ENCODE assay signal across 25 mouse cellular contexts in genomic region chrX:38771453-38771852, GRCm38 (mm10). TPM values are rescaled to one million over a fixed set of nuclear protein-coding genes. Genes with fewer than 3 reads are reported as not detected.
DNase-seq lines count a peak whose midpoint lies in the region; ATAC-seq lines count a peak whose summit lies in the region.
"Had no signal": no experiment of that assay in that cellular context is flagged by ENCODE, and none has a peak within 500 bp of the region (broad histone marks: within the 10 kb centered on the region; RNA-seq: fewer than 3 reads in every experiment).

No protein-coding gene starts in this region.

- WGBS in forebrain, embryonic 15.5 days, result 83% methylated on average over 2 of the region's 2 CpGs
- WGBS in forebrain, embryonic 12.5 days, result 69% methylated on average over 2 of the region's 2 CpGs
- WGBS in midbrain, embryonic 11.5 days, result 79% methylated on average over 2 of the region's 2 CpGs
- WGBS in midbrain, embryonic 10.5 days, result 88% methylated on average over 2 of the region's 2 CpGs
- 71% methylated on average over 2 of the region's 2 CpGs for WGBS in neural tube, embryonic 15.5 days

- H3K36me3 ChIP-seq in forebrain, embryonic 15.5 days, result no peaks in the 10 kb centered on the region
- no peaks in the 10 kb centered on the region for H3K36me3 ChIP-seq in forebrain, embryonic 12.5 days (replicated peaks)
- no peaks in the 10 kb centered on the region for H3K36me3 ChIP-seq in midbrain, embryonic 11.5 days (ENCODE audit: control insufficient read depth, insufficient read depth, low read length)
- no peaks in the 10 kb centered on the region for H3K36me3 ChIP-seq in midbrain, embryonic 10.5 days
- H3K36me3 ChIP-seq in neural tube, embryonic 15.5 days, result no peaks in the 10 kb centered on the region
- H3K36me3 ChIP-seq: embryonic facial prominence, embryonic 15.5 days; limb, embryonic 12.5 days; liver, embryonic 13.5 days; stomach, embryonic 15.5 days had no signal

- H3K4me3 ChIP-seq in forebrain, embryonic 15.5 days, result no peak overlapping the region
- no peak overlapping the region for H3K4me3 ChIP-seq in forebrain, embryonic 12.5 days (replicated peaks)
- H3K4me3 ChIP-seq in midbrain, embryonic 11.5 days (ENCODE audit: low read depth, low read length), result no peak overlapping the region
- no peak overlapping the region for H3K4me3 ChIP-seq in midbrain, embryonic 10.5 days
- no peak overlapping the region for H3K4me3 ChIP-seq in neural tube, embryonic 15.5 days (replicated peaks)
- H3K4me3 ChIP-seq: embryonic facial prominence, embryonic 15.5 days; forebrain, embryonic 13.5 days; gastrocnemius, adult 2 months; left cerebral cortex, adult 2 months; limb, embryonic 12.5 days; liver, embryonic 13.5 days; megakaryocyte, embryonic 14.5 days; stomach, embryonic 15.5 days had no signal

- no peak overlapping the region for H3K9ac ChIP-seq in forebrain, embryonic 15.5 days (replicated peaks)
- no peak overlapping the region for H3K9ac ChIP-seq in forebrain, embryonic 12.5 days
- no peak overlapping the region for H3K9ac ChIP-seq in midbrain, embryonic 11.5 days (ENCODE audit: low read length)
- no peak overlapping the region for H3K9ac ChIP-seq in neural tube, embryonic 15.5 days (replicated peaks)
- H3K9ac ChIP-seq: embryonic facial prominence, embryonic 15.5 days; forebrain, embryonic 13.5 days; limb, embryonic 12.5 days; liver, embryonic 13.5 days; stomach, embryonic 15.5 days had no signal

- 0 out of 2 replicates have a peak, but pooled peaks have one; percentile 29 for ATAC-seq in forebrain, embryonic 15.5 days (replicated peaks)
- no peak for ATAC-seq in forebrain, embryonic 12.5 days (ENCODE audit: low FRiP score)
- 0 out of 2 replicates have a peak, but pooled peaks have one; percentile 33 for ATAC-seq in midbrain, embryonic 11.5 days (ENCODE audit: low FRiP score)
- ATAC-seq in neural tube, embryonic 15.5 days (ENCODE audit: low FRiP score), result peak; percentile 35
- ATAC-seq in megakaryocyte-erythroid progenitor cell, adult 5-6 weeks (replicated peaks; ENCODE audit: low FRiP score, low TSS enrichment, poor library complexity, severe bottlenecking), result no peak
- ATAC-seq: intestine, embryonic 16.5 days had no signal

- H3K27ac ChIP-seq in forebrain, embryonic 15.5 days (replicated peaks), result no peak overlapping the region
- no peak overlapping the region for H3K27ac ChIP-seq in forebrain, embryonic 12.5 days
- H3K27ac ChIP-seq in midbrain, embryonic 11.5 days (ENCODE audit: low read depth, low read length), result no peak overlapping the region
- H3K27ac ChIP-seq in midbrain, embryonic 10.5 days (replicated peaks), result no peak overlapping the region
- no peak overlapping the region for H3K27ac ChIP-seq in neural tube, embryonic 15.5 days (replicated peaks)
- H3K27ac ChIP-seq: embryonic facial prominence, embryonic 15.5 days; forebrain, embryonic 13.5 days; gastrocnemius, adult 2 months; left cerebral cortex, adult 2 months; limb, embryonic 12.5 days; liver, embryonic 13.5 days; stomach, embryonic 15.5 days had no signal

- no peak for DNase-seq in midbrain, embryonic 11.5 days (ENCODE audit: low spot score, missing footprints)
- no peak for DNase-seq in midbrain, embryonic 10.5 days (ENCODE audit: low spot score)
- peak; percentile 7 for DNase-seq in ZHBTc4 (ENCODE audit: low read depth, low spot score)
- DNase-seq: adrenal gland, adult 8-10 months; cerebellum, adult 11 months; gastrocnemius, adult 2 months; heart, adult 11 months; liver, embryonic 13.5 days; lung, postnatal 14 days had no signal

- no peaks in the 10 kb centered on the region for H3K4me1 ChIP-seq in forebrain, embryonic 15.5 days
- no peaks in the 10 kb centered on the region for H3K4me1 ChIP-seq in forebrain, embryonic 12.5 days
- no peaks in the 10 kb centered on the region for H3K4me1 ChIP-seq in midbrain, embryonic 11.5 days (ENCODE audit: control insufficient read depth, insufficient read depth, low read length)
- H3K4me1 ChIP-seq in midbrain, embryonic 10.5 days, result no peaks in the 10 kb centered on the region
- no peaks in the 10 kb centered on the region for H3K4me1 ChIP-seq in neural tube, embryonic 15.5 days
- H3K4me1 ChIP-seq: embryonic facial prominence, embryonic 15.5 days; forebrain, embryonic 13.5 days; limb, embryonic 12.5 days; liver, embryonic 13.5 days; stomach, embryonic 15.5 days had no signal

- H3K9me3 ChIP-seq in forebrain, embryonic 15.5 days, result no peaks in the 10 kb centered on the region
- no peaks in the 10 kb centered on the region for H3K9me3 ChIP-seq in forebrain, embryonic 12.5 days
- H3K9me3 ChIP-seq in midbrain, embryonic 11.5 days (ENCODE audit: control insufficient read depth, low read length), result no peaks in the 10 kb centered on the region
- H3K9me3 ChIP-seq in midbrain, embryonic 10.5 days (replicated peaks), result no peaks in the 10 kb centered on the region; the same call in 1 of the 2 replicates
- no peaks in the 10 kb centered on the region for H3K9me3 ChIP-seq in neural tube, embryonic 15.5 days (replicated peaks)
- H3K9me3 ChIP-seq: embryonic facial prominence, embryonic 15.5 days; forebrain, embryonic 13.5 days; limb, embryonic 12.5 days; liver, embryonic 13.5 days; megakaryocyte, embryonic 14.5 days; stomach, embryonic 15.5 days had no signal

- H3K27me3 ChIP-seq in forebrain, embryonic 15.5 days, result no peaks in the 10 kb centered on the region
- no peaks in the 10 kb centered on the region for H3K27me3 ChIP-seq in forebrain, embryonic 12.5 days
- no peaks in the 10 kb centered on the region for H3K27me3 ChIP-seq in midbrain, embryonic 11.5 days (ENCODE audit: control insufficient read depth, insufficient read depth, low read length)
- no peaks in the 10 kb centered on the region for H3K27me3 ChIP-seq in midbrain, embryonic 10.5 days (ENCODE audit: low read depth, poor library complexity, severe bottlenecking)
- no peaks in the 10 kb centered on the region for H3K27me3 ChIP-seq in neural tube, embryonic 15.5 days (replicated peaks)
- H3K27me3 ChIP-seq: embryonic facial prominence, embryonic 15.5 days; forebrain, embryonic 13.5 days; limb, embryonic 12.5 days; liver, embryonic 13.5 days; stomach, embryonic 15.5 days had no signal

- H3K4me2 ChIP-seq in forebrain, embryonic 15.5 days (replicated peaks), result no peak overlapping the region
- H3K4me2 ChIP-seq in forebrain, embryonic 12.5 days, result no peak overlapping the region
- no peak overlapping the region for H3K4me2 ChIP-seq in midbrain, embryonic 11.5 days
- H3K4me2 ChIP-seq in neural tube, embryonic 15.5 days, result no peak overlapping the region
- H3K4me2 ChIP-seq: embryonic facial prominence, embryonic 15.5 days; forebrain, embryonic 13.5 days; limb, embryonic 12.5 days; liver, embryonic 13.5 days; stomach, embryonic 15.5 days had no signal

RNA-seq across cellular contexts. Expression of gene 6030498E09Rik, which starts 1.0 kb away (rescaled TPM):
- 0.24 TPM in 1 of 2 replicates, not detected in the other for polyA plus RNA-seq in forebrain, embryonic 15.5 days (2015; fragmentation: Nextera tagmentation; extraction: Ambion mirVana)
- polyA plus RNA-seq in forebrain, embryonic 12.5 days (2016; fragmentation: Nextera tagmentation; extraction: Ambion mirVana), result 0.27 TPM in 1 of 2 replicates, not detected in the other
- not detected in 2 replicates for polyA plus RNA-seq in midbrain, embryonic 11.5 days (2014; fragmentation: Nextera tagmentation; extraction: Ambion mirVana)
- polyA plus RNA-seq in midbrain, embryonic 10.5 days (2016; fragmentation: Nextera tagmentation; extraction: Ambion mirVana), result not detected in 2 replicates
- 0.23 TPM in 1 of 2 replicates, not detected in the other for polyA plus RNA-seq in neural tube, embryonic 15.5 days (2015; fragmentation: Nextera tagmentation; extraction: Ambion mirVana)
- total RNA-seq in megakaryocyte-erythroid progenitor cell, adult 5-6 weeks (2014; fragmentation: Nextera tagmentation), result 3.7 and 4.4 TPM in 2 replicates
- 1.6 and 13.5 TPM in 2 replicates for total RNA-seq in megakaryocyte-erythroid progenitor cell, adult 5-6 weeks (2017)
- total RNA-seq: ES-E14; gastrocnemius, adult 2 months; left cerebral cortex, adult 2 months had no signal
- polyA plus RNA-seq: C2C12; embryonic facial prominence, embryonic 15.5 days; forebrain, embryonic 13.5 days; hindbrain, embryonic 11.5 days; limb, embryonic 12.5 days; liver, embryonic 13.5 days; spleen, adult 2 months; stomach, embryonic 15.5 days; thymus, postnatal 0 days had no signal

Comparison
In these comparisons a context has a peak if more than half of its experiments do, and no peak if none do; other contexts are left out.
1. ATAC-seq: peak in forebrain, embryonic 15.5 days (single experiment), midbrain, embryonic 11.5 days (single experiment) and neural tube, embryonic 15.5 days (single experiment); none in forebrain, embryonic 12.5 days (single experiment) and megakaryocyte-erythroid progenitor cell, adult 5-6 weeks (single experiment).